Mouse (Mus musculus) cortical plate, adult 2 months (tissue): ENCODE measurements around the gene Zfp646.

Experiments used
- CTCF ChIP-seq: fragments of 200-500 bp; IDR thresholded peaks from 2 replicates; pipeline ENCODE4 v1.5.1; 2011; ENCODE audit warnings: mild to moderate bottlenecking, control low read depth, low read length; ENCODE audit not compliant: insufficient read depth; ENCODE audit errors: extremely low read depth
- POLR2A ChIP-seq: fragments of 200-500 bp; IDR thresholded peaks from 2 replicates; pipeline ENCODE4 v1.6.1; 2011; ENCODE audit warnings: mild to moderate bottlenecking, low read length, control low read depth; ENCODE audit not compliant: insufficient read depth; ENCODE audit errors: extremely low read depth

DNA sequence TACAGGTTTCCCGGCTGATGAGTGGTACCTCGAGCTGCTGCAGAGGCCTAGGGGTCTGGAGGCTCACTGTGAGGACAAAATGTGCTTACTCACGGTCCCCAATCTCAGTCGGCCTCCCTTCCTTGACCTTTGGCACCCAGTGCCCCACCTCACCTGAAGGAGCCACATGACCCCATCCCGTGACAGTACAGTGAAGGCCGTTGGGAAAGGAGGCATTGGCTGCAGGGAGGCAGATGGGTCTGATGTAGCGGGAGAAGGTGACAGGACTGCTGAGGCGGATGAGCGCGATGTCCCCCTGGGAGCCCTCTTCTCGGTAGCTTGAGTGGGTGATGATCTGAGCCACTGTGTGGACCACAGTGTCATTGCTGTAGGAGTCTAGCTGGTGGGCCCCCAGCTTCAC lies 50.8 kb downstream of the Zfp646 start:
- TF ChIP-seq POLR2A: no peak
- TF ChIP-seq CTCF: no peak
